Mouse (Mus musculus): ENCODE data around the gene Gcc2. TPM values are rescaled to one million over a fixed set of nuclear protein-coding genes. Genes with fewer than 3 reads are reported as not detected.
"Not testable (repeated sequence)": the region's sequence is repeated elsewhere in the genome, so short reads cannot be mapped to it uniquely, and the experiment has no call there.

Gcc2 gene
- total RNA-seq, 2 experiments from 2014 or later = 76.6 to 79.4 TPM

GRCm38 (mm10) chr10:58306897-58307296, 51.6 kb downstream of the Gcc2 start:
- intact Hi-C loops (cut with DNase I) = no loop called here
- no peak for DNase-seq (ENCODE audit: low spot score in 2 of 2)

GRCm38 (mm10) chr10:58310791-58311190, 55.5 kb downstream of the Gcc2 start:
- DNase-seq (ENCODE audit: low spot score in 2 of 2) = no peak
- intact Hi-C loops (cut with DNase I) = no loop called here

GRCm38 (mm10) chr10:58312887-58313286, 57.6 kb downstream of the Gcc2 start:
- no peak for DNase-seq (ENCODE audit: low spot score in 2 of 2)
- intact Hi-C loops (cut with DNase I) = no loop called here

GRCm38 (mm10) chr10:58320881-58321280, 65.6 kb downstream of the Gcc2 start:
- no peak for DNase-seq (ENCODE audit: low spot score in 2 of 2)
- intact Hi-C loops (cut with DNase I) = no loop called here

- intact Hi-C loops (cut with DNase I) = no loop called here
- no peak for DNase-seq (ENCODE audit: low spot score in 2 of 2)
Measured at GRCm38 (mm10) chr10:58322361-58323027, 67.2 kb downstream of the Gcc2 start.

- intact Hi-C loops (cut with DNase I) = no loop called here
- peak; percentile 96 for DNase-seq (ENCODE audit: low spot score in 2 of 2)
Measured at GRCm38 (mm10) chr10:58323028-58323991, 68.0 kb downstream of the Gcc2 start, which contains the start of gene Lims1. Lims1 (plus strand) TSS chr10:58323466.

GRCm38 (mm10) chr10:58326271-58326670, 71.0 kb downstream of the Gcc2 start:
- DNase-seq (ENCODE audit: low spot score in 2 of 2) = no peak
- intact Hi-C loops (cut with DNase I) = no loop called here

- intact Hi-C loops (cut with DNase I); DNase-seq (ENCODE audit: low spot score in 2 of 2): not testable (repeated sequence)
Measured at GRCm38 (mm10) chr10:58327836-58328235, 72.5 kb downstream of the Gcc2 start.

GRCm38 (mm10) chr10:58328517-58329108, 73.3 kb downstream of the Gcc2 start:
- intact Hi-C loops (cut with DNase I) = no loop called here
- DNase-seq (ENCODE audit: low spot score in 2 of 2) = no peak

- DNase-seq (ENCODE audit: low spot score in 2 of 2) = no peak
- intact Hi-C loops (cut with DNase I) = no loop called here
Measured at GRCm38 (mm10) chr10:58330635-58331034, 75.3 kb downstream of the Gcc2 start.

- no peak for DNase-seq (ENCODE audit: low spot score in 2 of 2)
- intact Hi-C loops (cut with DNase I) = no loop called here
Measured at GRCm38 (mm10) chr10:58331741-58332140, 76.4 kb downstream of the Gcc2 start.

GRCm38 (mm10) chr10:58333414-58333813, 78.1 kb downstream of the Gcc2 start:
- intact Hi-C loops (cut with DNase I) = no loop called here
- DNase-seq (ENCODE audit: low spot score in 2 of 2) = no peak

GRCm38 (mm10) chr10:58336156-58336555, 80.9 kb downstream of the Gcc2 start:
- intact Hi-C loops (cut with DNase I) = no loop called here
- no peak for DNase-seq (ENCODE audit: low spot score in 2 of 2)

- intact Hi-C loops (cut with DNase I); DNase-seq (ENCODE audit: low spot score in 2 of 2): not testable (repeated sequence)
Measured at GRCm38 (mm10) chr10:58337091-58337490, 81.8 kb downstream of the Gcc2 start.

- DNase-seq (ENCODE audit: low spot score in 2 of 2) = no peak
- intact Hi-C loops (cut with DNase I) = no loop called here
Measured at GRCm38 (mm10) chr10:58338590-58338989, 83.3 kb downstream of the Gcc2 start.

GRCm38 (mm10) chr10:58341685-58342084, 86.4 kb downstream of the Gcc2 start:
- intact Hi-C loops (cut with DNase I) = no loop called here
- DNase-seq (ENCODE audit: low spot score in 2 of 2) = no peak

GRCm38 (mm10) chr10:58342199-58342598, 86.9 kb downstream of the Gcc2 start:
- intact Hi-C loops (cut with DNase I) = no loop called here
- no peak for DNase-seq (ENCODE audit: low spot score in 2 of 2)

GRCm38 (mm10) chr10:58343552-58343951, 88.3 kb downstream of the Gcc2 start:
- intact Hi-C loops (cut with DNase I) = no loop called here
- DNase-seq (ENCODE audit: low spot score in 2 of 2) = no peak

GRCm38 (mm10) chr10:58350600-58350999, 95.3 kb downstream of the Gcc2 start:
- no peak for DNase-seq (ENCODE audit: low spot score in 2 of 2)
- intact Hi-C loops (cut with DNase I) = no loop called here

- intact Hi-C loops (cut with DNase I) = no loop called here
- DNase-seq (ENCODE audit: low spot score in 2 of 2) = no peak
Measured at GRCm38 (mm10) chr10:58351670-58352069, 96.4 kb downstream of the Gcc2 start.

All from left cerebral cortex, postnatal 14 days (tissue).